Mouse (Mus musculus): ENCODE results near the gene Cacnb3.

Cacnb3 gene

GRCm38 (mm10) chr15:98675634-98676250, 45.1 kb downstream of the Cacnb3 start:
- DNase-seq (ENCODE audit: low read depth, low spot score): no peak

GRCm38 (mm10) chr15:98676471-98676870, 45.8 kb downstream of the Cacnb3 start:
- DNase-seq (ENCODE audit: low read depth, low spot score): no peak

GRCm38 (mm10) chr15:98676940-98677728, 46.5 kb downstream of the Cacnb3 start, which contains the start of gene Rnd1:
TSS of gene Rnd1 (minus strand) at chr15:98677461.
- peak; percentile 93 for DNase-seq (ENCODE audit: low read depth, low spot score)

GRCm38 (mm10) chr15:98677977-98678376, 47.3 kb downstream of the Cacnb3 start:
- DNase-seq (ENCODE audit: low read depth, low spot score): no peak

GRCm38 (mm10) chr15:98680660-98681059, 50.0 kb downstream of the Cacnb3 start:
- DNase-seq (ENCODE audit: low read depth, low spot score): no peak

GRCm38 (mm10) chr15:98681633-98682032, 51.0 kb downstream of the Cacnb3 start:
- no peak for DNase-seq (ENCODE audit: low read depth, low spot score)

GRCm38 (mm10) chr15:98683177-98683576, 52.5 kb downstream of the Cacnb3 start:
- DNase-seq (ENCODE audit: low read depth, low spot score): no peak

- DNase-seq (ENCODE audit: low read depth, low spot score): no peak
These were observed 53.1 kb downstream of the Cacnb3 start for GRCm38 (mm10) chr15:98683746-98684145.

- DNase-seq (ENCODE audit: low read depth, low spot score): no peak
These were observed 55.3 kb downstream of the Cacnb3 start for GRCm38 (mm10) chr15:98685926-98686325.

GRCm38 (mm10) chr15:98689682-98690081, 59.0 kb downstream of the Cacnb3 start:
- DNase-seq (ENCODE audit: low read depth, low spot score): no peak

- peak; percentile 69 for DNase-seq (ENCODE audit: low read depth, low spot score)
These were observed 61.0 kb downstream of the Cacnb3 start for GRCm38 (mm10) chr15:98691486-98692147.

- peak; percentile 63 for DNase-seq (ENCODE audit: low read depth, low spot score)
These were observed 61.6 kb downstream of the Cacnb3 start for GRCm38 (mm10) chr15:98692171-98692715.

All from mesoderm, embryonic 11.5 days (tissue).